ENCODE assay signal across 10 mouse cellular contexts in the genomic region with DNA sequence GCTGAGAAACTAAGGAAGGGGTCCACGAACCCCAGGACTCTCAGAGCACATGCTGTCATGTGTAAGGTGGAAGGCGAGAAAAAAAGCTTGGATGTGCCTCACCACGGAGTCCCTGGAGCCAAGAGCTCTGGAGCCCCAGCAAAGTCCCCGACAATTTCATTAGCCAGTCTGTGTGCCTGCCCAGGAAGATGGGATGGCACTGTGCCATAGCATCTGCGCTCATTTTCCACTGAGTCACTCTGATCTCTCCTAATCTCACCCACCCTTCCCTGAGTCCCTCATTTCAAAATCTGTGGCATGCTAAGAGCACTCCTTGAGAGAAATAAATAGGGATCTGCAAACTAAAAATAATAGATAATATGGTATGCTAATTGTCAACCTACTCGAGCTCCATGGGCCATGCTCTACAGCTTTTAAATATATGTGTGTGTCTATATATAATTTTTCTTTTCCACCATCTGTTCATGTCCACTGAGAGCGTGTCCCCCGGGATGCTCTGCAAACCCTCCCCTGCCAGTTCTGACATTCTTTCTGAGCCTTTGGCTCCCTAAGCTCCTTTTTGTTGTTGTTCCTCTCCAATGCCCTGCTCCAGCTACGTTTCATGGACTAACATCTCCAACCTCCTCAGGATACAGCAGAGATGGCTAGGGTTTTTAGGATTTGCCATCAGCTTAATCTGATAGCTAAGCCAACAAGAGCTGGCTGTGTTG.
DNase-seq lines count a peak whose midpoint lies in the region; ATAC-seq lines count a peak whose summit lies in the region.
"Had no signal": no experiment of that assay in that cellular context is flagged by ENCODE, and none has a peak within 500 bp of the region (broad histone marks: within the 10 kb centered on the region; RNA-seq: fewer than 3 reads in every experiment).

No protein-coding gene starts in this region.

- WGBS in kidney, embryonic 16.5 days: 48% methylated on average over 9 of the region's 9 CpGs

- peak; percentile 87 for ATAC-seq in kidney, embryonic 16.5 days (ENCODE audit: low FRiP score, low TSS enrichment)
- ATAC-seq: Patski had no signal

- intact Hi-C loops in gastrocnemius, postnatal 36 days (cut with DNase I): no loop called here
- intact Hi-C loops in left cerebral cortex, postnatal 10 days (cut with DNase I): no loop called here

- no peaks in the 10 kb centered on the region for H3K27me3 ChIP-seq in kidney, embryonic 16.5 days (ENCODE audit: insufficient read depth, low read length)
- H3K27me3 ChIP-seq: Patski had no signal

- no peaks in the 10 kb centered on the region for H3K9me3 ChIP-seq in kidney, embryonic 16.5 days (ENCODE audit: low read length)

- H3K4me2 ChIP-seq in kidney, embryonic 16.5 days (replicated peaks; ENCODE audit: low read depth, low read length): peak overlapping the region; percentile 4; the same call in 1 of the 2 replicates

- no peak overlapping the region for H3K9ac ChIP-seq in kidney, embryonic 16.5 days (replicated peaks; ENCODE audit: low read length)

- peaks cover 8% of the 10 kb centered on the region; the same call in 1 of the 2 replicates for H3K4me1 ChIP-seq in kidney, embryonic 16.5 days (ENCODE audit: insufficient read depth, low read length)

- no peak for DNase-seq in kidney, adult 18-20 months
- DNase-seq in cerebellum, adult 9-10 months: peak; percentile 68
- peak; percentile 57 to 62 for DNase-seq in gastrocnemius, postnatal 36 days
- DNase-seq in left cerebral cortex, postnatal 10 days (ENCODE audit: extremely low spot score in 1 of 2, low spot score in 2 of 2): peak; percentile 19 to 32
- peak; percentile 82 for DNase-seq in telencephalon, adult 2 months (ENCODE audit: low read depth, low spot score)
- no peak for DNase-seq in embryo, embryonic 11 days
- no peak for DNase-seq in ovary, postnatal 14 days (ENCODE audit: low spot score)

- H3K27ac ChIP-seq in kidney, embryonic 16.5 days (ENCODE audit: low read length): peak overlapping the region; percentile 63

- H3K36me3 ChIP-seq in kidney, embryonic 16.5 days (ENCODE audit: insufficient read depth, low read length): no peaks in the 10 kb centered on the region

- no peak overlapping the region for H3K4me3 ChIP-seq in kidney, embryonic 16.5 days (ENCODE audit: low read length)
- H3K4me3 ChIP-seq: erythroblast, embryonic 14.5 days had no signal

Comparison
In these comparisons a context has a peak if more than half of its experiments do, and no peak if none do; other contexts are left out.
1. DNase-seq: peak in cerebellum, adult 9-10 months (single experiment), gastrocnemius, postnatal 36 days (2 of 2), left cerebral cortex, postnatal 10 days (2 of 2) and telencephalon, adult 2 months (single experiment); none in kidney, adult 18-20 months (single experiment), embryo, embryonic 11 days (single experiment) and ovary, postnatal 14 days (single experiment).